Mouse (Mus musculus): Measurements from ENCODE around the gene Fen1.
"Not testable (repeated sequence)": the region's sequence is repeated elsewhere in the genome, so short reads cannot be mapped to it uniquely, and the experiment has no call there.

Fen1 gene

GRCm38 (mm10) chr19:10182142-10182541, 21.8 kb downstream of the Fen1 start:
- peak; percentile 69 for DNase-seq (ENCODE audit: extremely low read depth, low read depth)

- no peak for DNase-seq (ENCODE audit: extremely low read depth, low read depth)
Observed at GRCm38 (mm10) chr19:10181225-10181624, 22.7 kb downstream of the Fen1 start.

DNA sequence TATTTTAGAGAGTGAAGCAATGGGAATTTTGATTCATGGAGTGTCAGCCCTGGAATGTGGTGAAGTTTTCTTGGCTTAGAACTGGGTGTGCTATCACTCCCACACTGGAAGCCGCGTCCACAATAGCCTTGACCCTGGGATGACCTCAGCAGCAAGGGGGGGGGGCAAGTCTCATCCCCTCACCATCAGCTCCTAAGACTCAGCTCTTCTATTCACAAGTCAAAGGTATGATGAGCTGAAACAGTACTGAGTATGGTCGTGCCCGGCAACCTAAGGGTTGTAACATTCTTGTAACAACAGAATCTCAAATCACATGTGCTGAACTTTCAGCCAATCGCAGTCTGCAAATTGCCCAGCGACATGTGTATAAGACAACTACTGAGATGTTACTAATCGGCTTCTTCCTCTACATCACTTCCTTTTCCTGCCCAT, 27.0 kb downstream of the Fen1 start:
- DNase-seq (ENCODE audit: extremely low read depth, low read depth): no peak

- DNase-seq (ENCODE audit: extremely low read depth, low read depth): no peak
Observed at GRCm38 (mm10) chr19:10176477-10176876, 27.5 kb downstream of the Fen1 start.

DNA sequence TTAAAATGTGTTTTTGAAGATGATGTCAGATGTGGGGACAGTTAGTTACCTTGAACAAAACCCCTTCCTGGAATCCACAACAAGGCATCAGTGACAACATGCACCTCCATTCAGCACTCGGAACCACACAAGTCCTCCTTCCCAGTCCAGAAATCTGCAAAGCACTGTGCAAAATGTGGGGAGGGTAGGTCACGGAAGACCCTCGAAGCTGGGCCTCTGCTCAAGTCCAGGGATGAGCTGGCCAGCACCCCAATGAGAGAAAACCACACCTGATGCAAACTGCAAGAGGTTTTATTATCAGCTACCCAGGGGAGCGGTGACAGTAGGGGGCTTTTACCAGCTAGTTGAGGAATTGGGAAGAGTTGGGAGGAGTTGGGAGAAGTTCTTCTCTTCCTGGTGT, 29.0 kb downstream of the Fen1 start:
- DNase-seq (ENCODE audit: extremely low read depth, low read depth): no peak

GRCm38 (mm10) chr19:10173844-10174539, 30.0 kb downstream of the Fen1 start:
- peak; percentile 52 for DNase-seq (ENCODE audit: extremely low read depth, low read depth)

GRCm38 (mm10) chr19:10173116-10173718, 30.8 kb downstream of the Fen1 start:
- DNase-seq (ENCODE audit: extremely low read depth, low read depth): peak; percentile 71

DNA sequence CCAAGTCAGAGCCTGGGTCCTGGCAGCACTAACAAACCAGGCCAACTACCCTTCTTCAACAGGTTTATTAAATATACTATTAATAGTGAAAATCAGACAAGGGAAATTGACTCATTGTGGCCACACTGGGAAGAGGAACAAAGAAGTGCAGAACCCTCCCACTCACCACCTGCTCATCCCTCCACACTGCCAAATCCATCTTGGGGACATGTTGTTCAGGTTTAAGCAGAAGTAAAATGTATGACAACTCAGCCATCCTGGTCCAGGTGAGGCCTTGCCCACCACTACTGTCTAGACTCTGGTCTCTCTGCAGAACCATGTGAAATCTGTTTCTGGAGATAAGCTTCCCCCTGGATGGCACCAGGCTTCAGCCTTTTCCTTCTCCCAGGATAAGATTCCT, 32.1 kb downstream of the Fen1 start:
- DNase-seq (ENCODE audit: extremely low read depth, low read depth): peak; percentile 33

DNA sequence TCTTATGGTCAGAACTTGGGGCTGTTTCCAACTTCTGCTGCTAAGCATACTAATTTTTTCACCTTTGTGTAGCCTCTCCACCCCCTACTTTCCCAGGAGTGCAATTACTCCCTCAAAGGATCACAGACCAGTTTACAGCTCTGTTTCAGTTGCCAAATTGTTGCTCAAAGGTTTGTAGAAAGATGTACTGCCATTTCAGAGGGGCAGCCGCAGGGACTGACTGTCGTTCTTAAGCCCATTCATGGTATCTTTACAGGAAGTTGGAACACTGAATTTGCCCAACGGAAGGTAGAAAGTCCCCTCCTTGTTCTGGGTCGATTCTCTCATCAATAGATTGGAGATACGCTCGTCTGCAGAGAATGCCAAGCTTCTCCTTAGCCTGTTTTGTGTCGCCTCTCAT, 32.6 kb downstream of the Fen1 start:
- DNase-seq (ENCODE audit: extremely low read depth, low read depth): no peak

GRCm38 (mm10) chr19:10170466-10170865, 33.5 kb downstream of the Fen1 start:
- DNase-seq (ENCODE audit: extremely low read depth, low read depth): no peak

- not testable (repeated sequence) for DNase-seq (ENCODE audit: extremely low read depth, low read depth)
Observed at GRCm38 (mm10) chr19:10169692-10170330, 34.2 kb downstream of the Fen1 start.

DNA sequence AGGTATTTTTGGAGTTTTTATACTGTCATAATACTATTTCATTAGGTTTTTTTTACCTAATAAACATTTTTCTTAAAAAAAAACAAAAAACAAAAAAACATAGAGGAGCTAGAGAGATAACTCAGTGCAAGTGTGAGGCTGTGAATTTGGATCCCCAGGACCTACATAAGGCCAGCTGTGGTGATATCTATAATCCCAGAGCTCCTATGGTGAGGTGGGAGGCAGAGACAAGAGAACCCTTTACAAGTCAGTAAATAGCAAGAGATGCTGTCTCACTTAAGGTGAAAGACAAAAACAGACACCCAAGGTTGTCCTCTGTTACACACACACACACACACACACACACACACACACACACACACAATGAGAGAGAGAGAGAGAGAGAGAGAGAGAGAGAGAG, 34.8 kb downstream of the Fen1 start:
- DNase-seq (ENCODE audit: extremely low read depth, low read depth): no peak

DNA sequence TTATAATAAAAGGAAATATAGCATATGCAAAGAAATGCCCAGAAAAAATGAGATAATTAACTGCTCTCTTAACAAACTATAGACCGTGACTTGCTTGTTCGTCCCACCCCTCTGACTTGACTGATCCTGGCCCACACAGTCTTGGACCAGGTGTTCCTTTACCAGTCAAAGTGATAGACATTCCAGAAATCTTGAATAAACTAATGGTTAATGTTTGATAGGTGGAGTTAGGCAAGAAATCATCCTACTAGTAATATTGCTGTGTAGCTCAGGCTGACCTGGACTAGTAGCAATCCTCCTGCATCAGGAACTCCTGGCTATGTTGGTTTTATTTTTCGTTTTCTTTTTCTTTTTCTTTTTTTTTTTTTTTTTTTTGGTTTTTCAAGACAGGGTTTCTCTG, 35.5 kb downstream of the Fen1 start:
- no peak for DNase-seq (ENCODE audit: extremely low read depth, low read depth)

GRCm38 (mm10) chr19:10167951-10168350, 36.0 kb downstream of the Fen1 start:
- no peak for DNase-seq (ENCODE audit: extremely low read depth, low read depth)

GRCm38 (mm10) chr19:10167112-10167511, 36.9 kb downstream of the Fen1 start:
- DNase-seq (ENCODE audit: extremely low read depth, low read depth): no peak

GRCm38 (mm10) chr19:10165928-10166327, 38.0 kb downstream of the Fen1 start:
- not testable (repeated sequence) for DNase-seq (ENCODE audit: extremely low read depth, low read depth)

DNA sequence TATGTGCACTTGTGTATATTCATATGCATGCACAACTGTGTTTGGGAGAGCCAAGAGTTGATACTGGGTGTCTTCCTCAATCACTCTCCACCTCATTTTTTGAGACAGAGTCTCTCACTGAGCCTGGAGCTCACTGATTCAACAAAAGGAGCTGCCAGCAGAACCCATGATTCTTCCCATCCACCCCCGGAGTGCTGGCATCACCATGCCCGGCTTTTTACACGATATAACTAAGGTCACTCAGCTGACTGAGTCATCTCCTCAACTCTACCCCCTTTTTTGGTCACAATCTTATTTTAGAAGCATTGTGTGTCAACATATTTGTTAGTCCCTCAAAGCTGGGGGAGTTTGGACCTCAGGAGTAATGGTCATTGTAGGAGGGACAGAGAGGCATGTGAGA, 40.1 kb downstream of the Fen1 start:
- DNase-seq (ENCODE audit: extremely low read depth, low read depth): no peak

- no peak for DNase-seq (ENCODE audit: extremely low read depth, low read depth)
Observed at GRCm38 (mm10) chr19:10157725-10158124, 46.2 kb downstream of the Fen1 start.

- DNase-seq (ENCODE audit: extremely low read depth, low read depth): no peak
Observed at GRCm38 (mm10) chr19:10149189-10149588, 54.8 kb downstream of the Fen1 start.

Data from MEL-GATA-1-ER (cell line).